Mouse (Mus musculus): Measurements from ENCODE around the gene G430095P16Rik. TPM values are rescaled to one million over a fixed set of nuclear protein-coding genes. Genes with fewer than 3 reads are reported as not detected.
A peak's percentile ranks its signal among the peaks of the same experiment; 100 is the strongest.

The G430095P16Rik gene
- polyA plus RNA-seq, 1 experiment = 2.0 TPM

DNA sequence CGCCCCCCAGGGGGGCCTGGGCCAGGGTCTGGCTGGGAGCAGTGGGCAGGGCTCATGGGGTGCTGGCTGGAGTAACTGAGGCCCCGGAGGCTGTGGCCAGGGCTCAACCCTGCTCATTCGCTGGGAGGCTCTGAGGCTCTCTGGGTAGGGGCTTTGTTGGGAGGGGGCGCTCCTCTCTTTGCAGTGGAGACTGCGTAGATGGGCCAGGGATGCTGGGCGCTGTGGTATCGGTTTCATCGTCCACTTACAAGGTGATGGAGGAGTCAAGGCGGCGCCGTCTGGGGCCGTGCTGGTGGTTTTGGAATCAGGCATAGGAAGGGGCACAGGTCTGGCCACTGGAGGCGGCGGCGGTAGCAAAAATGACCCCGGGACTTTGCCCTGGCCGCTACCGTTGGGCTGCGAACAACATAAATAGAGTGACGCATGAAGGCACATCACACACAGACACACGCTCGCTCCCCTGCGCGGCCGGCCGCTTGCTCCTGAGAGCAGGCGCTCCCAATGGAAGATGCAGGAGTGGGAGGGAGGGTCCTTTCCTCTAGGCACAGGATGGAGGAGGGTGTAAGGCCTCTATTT is 6.8 kb upstream of the G430095P16Rik start:
- TF ChIP-seq POLR2A (IDR thresholded peaks at IDR 0.05; ENCODE audit: borderline replicate concordance, extremely low read depth, low read depth, low read length) (no peak), CTCF (IDR thresholded peaks at IDR 0.05; ENCODE audit: insufficient read depth, low read length) (no peak)
- Histone ChIP-seq H3K4me3 (replicated peaks; ENCODE audit: extremely low read depth, low read depth, low read length) (no peak overlapping the region), H3K4me1 (ENCODE audit: control insufficient read depth, insufficient read depth, low read length) (peaks cover 12% of the 10 kb centered on the region)
- 73% methylated on average over 27 of the region's 27 CpGs for WGBS
- no peak for DNase-seq

DNA sequence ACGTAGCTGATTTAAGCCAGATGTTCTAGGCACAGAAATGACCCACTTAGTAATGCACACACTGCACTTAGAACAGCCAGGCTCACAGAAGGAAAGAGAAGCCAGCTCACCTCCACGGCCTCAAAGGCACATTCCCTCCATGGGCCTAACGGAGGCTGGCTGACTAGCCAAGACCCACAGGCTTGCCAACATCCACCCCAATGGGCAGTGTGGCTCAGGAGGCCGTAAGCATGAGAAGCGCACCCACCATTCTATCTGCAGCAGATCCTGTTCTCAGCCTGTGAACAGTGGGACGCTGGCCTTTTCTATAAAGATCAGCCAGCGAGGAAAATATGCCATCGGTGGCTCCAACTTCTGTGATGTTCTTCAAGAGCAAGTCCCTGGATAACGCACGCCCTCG is 6.0 kb upstream of the G430095P16Rik start:
- peaks cover 6% of the 10 kb centered on the region for H3K4me1 ChIP-seq (ENCODE audit: control insufficient read depth, insufficient read depth, low read length)
- WGBS = 84% methylated on average over 11 of the region's 11 CpGs
- TF ChIP-seq POLR2A (IDR thresholded peaks at IDR 0.05; ENCODE audit: borderline replicate concordance, extremely low read depth, low read depth, low read length) = no peak
- TF ChIP-seq CTCF (IDR thresholded peaks at IDR 0.05; ENCODE audit: insufficient read depth, low read length) = no peak
- DNase-seq = no peak
- no peak overlapping the region for H3K4me3 ChIP-seq (replicated peaks; ENCODE audit: extremely low read depth, low read depth, low read length)

DNA sequence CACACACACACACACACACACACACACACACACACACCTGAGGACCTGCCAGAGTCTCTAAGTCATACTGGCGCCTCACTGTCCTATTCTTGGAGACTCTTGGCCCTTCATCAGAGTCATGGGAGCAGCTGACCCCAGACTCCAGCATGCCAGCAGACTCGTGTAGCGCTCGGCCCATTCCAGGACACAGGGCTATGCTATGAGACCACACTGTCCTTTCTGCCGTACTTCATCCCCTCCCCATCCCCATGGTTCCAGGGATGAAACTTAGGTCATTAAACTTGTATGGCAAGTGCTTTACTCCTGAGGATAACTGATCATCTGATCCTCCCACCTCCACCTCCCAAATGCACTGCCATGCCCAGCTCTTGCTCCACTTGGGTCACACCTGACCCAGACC is 4.3 kb upstream of the G430095P16Rik start:
- no peak for DNase-seq
- no peak overlapping the region for H3K4me3 ChIP-seq (replicated peaks; ENCODE audit: extremely low read depth, low read depth, low read length)
- peaks cover 13% of the 10 kb centered on the region for H3K4me1 ChIP-seq (ENCODE audit: control insufficient read depth, insufficient read depth, low read length)
- no peak for TF ChIP-seq CTCF (IDR thresholded peaks at IDR 0.05; ENCODE audit: insufficient read depth, low read length)
- no peak for TF ChIP-seq POLR2A (IDR thresholded peaks at IDR 0.05; ENCODE audit: borderline replicate concordance, extremely low read depth, low read depth, low read length)
- 82% methylated on average over 5 of the region's 5 CpGs for WGBS

DNA sequence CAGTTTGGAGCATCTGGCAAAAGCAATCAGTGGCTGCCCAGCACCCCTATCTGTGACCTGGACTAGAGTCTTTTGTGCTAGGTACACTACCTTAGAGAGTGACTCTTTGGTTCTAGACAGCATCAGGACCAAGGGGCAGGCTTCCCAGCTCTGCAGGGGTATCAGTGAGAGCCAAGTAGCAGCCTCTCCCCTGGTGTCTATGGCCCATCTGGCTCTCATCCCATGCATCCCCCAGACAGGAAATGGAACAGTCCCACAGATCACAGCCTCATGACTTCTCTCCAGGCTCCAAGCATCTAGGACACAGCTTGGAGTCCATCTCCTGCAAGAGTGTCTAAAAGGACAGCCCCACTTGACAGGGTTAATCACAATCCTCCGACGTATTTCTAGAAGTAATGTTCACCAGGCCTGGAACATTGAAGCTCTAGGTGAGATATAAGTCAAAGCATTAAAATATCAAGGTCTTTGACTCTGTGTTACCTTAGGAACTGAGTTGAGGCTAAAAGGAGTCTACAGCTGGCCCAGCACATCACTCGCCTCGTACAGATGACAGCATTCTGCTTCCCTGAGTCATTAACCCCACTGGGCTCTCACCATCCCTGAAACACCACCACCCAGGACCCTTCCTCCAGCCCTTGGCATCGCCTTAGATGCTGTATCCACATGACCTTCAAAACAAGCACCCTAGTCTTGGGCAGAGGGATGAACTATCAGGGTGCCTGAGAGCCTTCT is 3.7 kb upstream of the G430095P16Rik start:
- WGBS = 77% methylated on average over 5 of the region's 5 CpGs
- DNase-seq = no peak
- Histone ChIP-seq H3K4me3 (replicated peaks; ENCODE audit: extremely low read depth, low read depth, low read length) (no peak overlapping the region), H3K4me1 (ENCODE audit: control insufficient read depth, insufficient read depth, low read length) (peaks cover 19% of the 10 kb centered on the region)
- TF ChIP-seq CTCF (IDR thresholded peaks at IDR 0.05; ENCODE audit: insufficient read depth, low read length) (no peak), POLR2A (IDR thresholded peaks at IDR 0.05; ENCODE audit: borderline replicate concordance, extremely low read depth, low read depth, low read length) (no peak)

DNA sequence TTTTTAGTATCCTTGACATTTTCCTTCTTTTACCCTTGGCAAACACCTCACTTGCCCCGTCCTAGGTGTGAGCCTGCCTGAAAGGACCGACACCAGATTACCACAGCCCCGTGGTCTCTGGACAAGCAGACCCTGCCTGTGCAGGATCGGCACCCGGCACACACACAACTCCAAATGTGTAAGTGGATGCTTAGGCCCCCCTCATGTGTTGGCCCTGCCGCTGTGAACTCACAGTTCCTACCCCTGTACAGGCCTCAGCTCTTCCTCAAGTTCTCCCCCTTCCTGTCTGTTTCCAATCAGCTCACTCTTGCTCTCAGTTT is 317 bp upstream of the G430095P16Rik start:
- no peak for TF ChIP-seq POLR2A (IDR thresholded peaks at IDR 0.05; ENCODE audit: borderline replicate concordance, extremely low read depth, low read depth, low read length)
- no peak overlapping the region for H3K4me3 ChIP-seq (replicated peaks; ENCODE audit: extremely low read depth, low read depth, low read length)
- peaks cover 30% of the 10 kb centered on the region for H3K4me1 ChIP-seq (ENCODE audit: control insufficient read depth, insufficient read depth, low read length)
- DNase-seq = no peak
- WGBS = 31% methylated on average over 6 of the region's 6 CpGs

DNA sequence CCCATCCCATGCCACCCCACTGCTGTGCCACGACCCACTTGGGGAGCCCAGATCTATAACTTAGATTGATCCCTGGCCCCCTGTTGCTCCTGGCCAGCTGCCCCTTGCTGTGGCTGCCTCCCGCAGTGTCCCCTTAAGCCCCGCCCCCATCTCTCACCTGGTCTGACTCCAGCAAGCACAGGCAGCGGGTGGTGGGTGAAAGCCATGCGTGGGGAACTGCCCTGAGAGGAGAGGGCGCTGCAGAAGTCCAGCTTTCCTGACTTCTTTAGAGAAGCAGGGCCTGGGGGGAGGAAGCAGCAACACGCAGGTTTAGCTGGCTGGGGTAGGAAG is 729 bp downstream of the G430095P16Rik start:
- WGBS = 37% methylated on average over 7 of the region's 7 CpGs
- Histone ChIP-seq H3K4me1 (ENCODE audit: control insufficient read depth, insufficient read depth, low read length) (peaks cover 30% of the 10 kb centered on the region), H3K4me3 (replicated peaks; ENCODE audit: extremely low read depth, low read depth, low read length) (no peak overlapping the region)
- no peak for TF ChIP-seq POLR2A (IDR thresholded peaks at IDR 0.05; ENCODE audit: borderline replicate concordance, extremely low read depth, low read depth, low read length)
- TF ChIP-seq CTCF (IDR thresholded peaks at IDR 0.05; ENCODE audit: insufficient read depth, low read length) = no peak
- DNase-seq = no peak

DNA sequence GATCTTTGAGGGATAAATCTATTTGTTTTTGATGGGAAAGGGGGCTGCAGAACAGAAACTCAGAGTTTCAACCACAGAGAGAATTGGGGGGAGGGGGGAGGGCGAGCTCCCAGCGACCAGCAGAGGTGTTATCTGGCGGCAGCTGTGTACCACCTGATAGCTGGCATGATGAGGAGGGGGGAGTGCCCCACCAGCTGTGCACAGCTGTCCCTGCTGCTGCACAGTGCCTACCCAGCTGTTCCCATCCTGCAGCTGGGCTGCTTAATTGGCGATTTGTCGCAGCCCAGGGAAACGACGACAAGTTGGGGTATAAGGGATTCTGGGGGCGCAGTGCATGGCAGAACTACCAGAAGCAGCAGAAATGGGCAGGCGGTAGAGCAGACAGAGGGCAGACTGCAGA is 1.9 kb downstream of the G430095P16Rik start:
- H3K4me1 ChIP-seq (ENCODE audit: control insufficient read depth, insufficient read depth, low read length) = peaks cover 33% of the 10 kb centered on the region
- no peak for TF ChIP-seq CTCF (IDR thresholded peaks at IDR 0.05; ENCODE audit: insufficient read depth, low read length)
- TF ChIP-seq POLR2A (IDR thresholded peaks at IDR 0.05; ENCODE audit: borderline replicate concordance, extremely low read depth, low read depth, low read length) = no peak
- H3K4me3 ChIP-seq (replicated peaks; ENCODE audit: extremely low read depth, low read depth, low read length) = no peak overlapping the region
- DNase-seq = no peak
- whole genome bisulfite sequencing = 72% methylated on average over 9 of the region's 9 CpGs

DNA sequence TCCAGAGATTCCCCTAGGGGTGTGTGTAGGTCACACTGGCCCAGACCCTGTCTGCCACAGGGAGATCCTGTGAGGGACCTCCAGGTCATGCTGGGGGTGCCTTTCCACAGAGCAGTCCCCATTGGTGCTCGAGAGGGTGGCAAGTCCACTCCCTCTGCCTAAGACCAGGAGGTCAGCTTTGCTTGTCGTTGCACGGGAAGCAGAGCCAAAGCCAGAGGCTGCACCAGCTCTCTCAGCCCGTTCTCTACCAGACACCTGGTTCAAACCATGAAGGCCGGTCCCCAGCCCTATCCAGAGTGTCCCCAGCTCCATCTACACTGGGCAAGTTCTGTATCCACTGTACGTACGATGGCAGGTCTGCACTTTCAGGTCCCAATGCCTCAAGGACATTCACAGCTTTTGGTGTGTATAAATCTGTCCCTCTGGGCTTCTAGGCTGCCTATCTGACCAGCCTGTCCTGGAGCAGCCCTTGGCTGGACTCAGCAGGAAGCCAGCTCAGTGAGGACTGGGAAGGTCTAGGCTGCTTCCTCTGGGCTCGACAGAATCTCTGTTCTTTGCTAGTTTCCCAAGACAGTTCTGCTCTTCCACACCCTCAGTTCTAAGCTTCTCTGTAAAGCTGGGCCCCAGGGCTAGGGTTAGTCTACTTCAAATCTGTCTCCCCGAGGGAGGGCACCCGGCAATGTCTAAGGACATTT is 2.6 kb downstream of the G430095P16Rik start:
- no peak overlapping the region for H3K4me3 ChIP-seq (replicated peaks; ENCODE audit: extremely low read depth, low read depth, low read length)
- no peak for TF ChIP-seq POLR2A (IDR thresholded peaks at IDR 0.05; ENCODE audit: borderline replicate concordance, extremely low read depth, low read depth, low read length)
- TF ChIP-seq CTCF (IDR thresholded peaks at IDR 0.05; ENCODE audit: insufficient read depth, low read length) = no peak
- 46% methylated on average over 10 of the region's 10 CpGs for WGBS
- peaks cover 39% of the 10 kb centered on the region for H3K4me1 ChIP-seq (ENCODE audit: control insufficient read depth, insufficient read depth, low read length)
- no peak for DNase-seq

DNA sequence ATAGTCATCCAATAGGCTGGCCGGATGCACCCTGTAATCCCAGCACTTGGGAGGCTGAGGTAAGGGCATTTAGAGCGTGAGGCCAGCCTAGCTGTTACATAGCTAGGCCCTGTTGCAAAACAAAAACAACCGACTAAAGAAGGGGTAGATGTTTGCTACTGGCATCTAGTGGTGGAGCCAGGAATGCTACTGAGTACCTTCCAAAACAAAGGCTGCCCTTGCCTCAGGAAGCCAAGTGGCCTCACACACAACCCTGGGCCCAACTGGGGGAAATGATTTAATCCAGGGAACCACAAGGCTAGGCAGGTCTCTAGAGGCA is 3.1 kb downstream of the G430095P16Rik start:
- no peak overlapping the region for H3K4me3 ChIP-seq (replicated peaks; ENCODE audit: extremely low read depth, low read depth, low read length)
- WGBS = 12% methylated on average over 3 of the region's 3 CpGs
- peaks cover 43% of the 10 kb centered on the region for H3K4me1 ChIP-seq (ENCODE audit: control insufficient read depth, insufficient read depth, low read length)
- TF ChIP-seq POLR2A (IDR thresholded peaks at IDR 0.05; ENCODE audit: borderline replicate concordance, extremely low read depth, low read depth, low read length) = no peak
- peak; percentile 41; the same call in 1 of the 2 replicates for TF ChIP-seq CTCF (IDR thresholded peaks at IDR 0.05; ENCODE audit: insufficient read depth, low read length)
- DNase-seq = no peak

DNA sequence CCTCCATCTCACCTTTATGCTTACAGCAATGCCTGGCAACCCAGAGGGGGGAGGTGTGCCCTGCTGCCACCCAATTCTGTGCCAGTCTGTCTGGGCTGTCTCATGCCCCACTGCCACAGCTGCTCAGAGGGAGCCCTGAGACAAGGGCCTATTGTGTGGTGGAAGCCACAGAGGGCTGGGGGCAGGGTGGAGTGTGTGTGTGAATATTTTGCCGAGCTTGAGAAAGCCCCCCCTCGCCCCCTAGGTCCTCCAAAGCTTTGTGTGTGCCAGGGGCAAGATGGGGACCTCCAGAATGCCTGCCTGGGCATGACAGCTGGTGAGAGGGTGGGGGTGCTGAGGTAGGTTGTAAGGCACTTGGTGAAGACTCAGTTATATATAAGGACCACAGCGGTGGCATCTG is 5.7 kb downstream of the G430095P16Rik start:
- Histone ChIP-seq H3K4me1 (ENCODE audit: control insufficient read depth, insufficient read depth, low read length) (peaks cover 56% of the 10 kb centered on the region), H3K4me3 (replicated peaks; ENCODE audit: extremely low read depth, low read depth, low read length) (no peak overlapping the region)
- TF ChIP-seq POLR2A (IDR thresholded peaks at IDR 0.05; ENCODE audit: borderline replicate concordance, extremely low read depth, low read depth, low read length) (no peak), CTCF (IDR thresholded peaks at IDR 0.05; ENCODE audit: insufficient read depth, low read length) (no peak)
- WGBS = 76% methylated on average over 3 of the region's 3 CpGs
- DNase-seq = no peak

Measured in lung, adult 2 months (tissue).